Mouse (Mus musculus): ENCODE measurements around the gene Soga1. TPM values are rescaled to one million over a fixed set of nuclear protein-coding genes. Genes with fewer than 3 reads are reported as not detected.

The Soga1 gene
- polyA plus RNA-seq, 1 experiment, result 9.8 TPM

- no peaks in the 10 kb centered on the region for H3K27me3 ChIP-seq (ENCODE audit: control insufficient read depth, insufficient read depth, low read length, poor library complexity, severe bottlenecking)
- peak; percentile 51; the same call in 1 of the 2 replicates for TF ChIP-seq EP300 (IDR thresholded peaks at IDR 0.05; ENCODE audit: insufficient read depth, low read depth, low read length)
- TF ChIP-seq POLR2A (IDR thresholded peaks at IDR 0.05; ENCODE audit: insufficient read depth, low read length), result no peak
- H3K27ac ChIP-seq (ENCODE audit: insufficient read depth, low read length), result no peak overlapping the region
- H3K36me3 ChIP-seq (ENCODE audit: control insufficient read depth, insufficient read depth, low read length, poor library complexity, severe bottlenecking), result no peaks in the 10 kb centered on the region
- no peak overlapping the region for H3K4me3 ChIP-seq (ENCODE audit: low read depth, low read length)
- no peak overlapping the region for H3K9ac ChIP-seq (ENCODE audit: low read depth, poor library complexity, severe bottlenecking)
- no peaks in the 10 kb centered on the region for H3K9me3 ChIP-seq (replicated peaks; ENCODE audit: control insufficient read depth, insufficient read depth, low read length, poor library complexity, severe bottlenecking)
- no peaks in the 10 kb centered on the region for H3K4me1 ChIP-seq (ENCODE audit: control insufficient read depth, insufficient read depth, low read length)
Observed at GRCm38 (mm10) chr2:157100319-157100605, 21.2 kb upstream of the Soga1 start.

DNA sequence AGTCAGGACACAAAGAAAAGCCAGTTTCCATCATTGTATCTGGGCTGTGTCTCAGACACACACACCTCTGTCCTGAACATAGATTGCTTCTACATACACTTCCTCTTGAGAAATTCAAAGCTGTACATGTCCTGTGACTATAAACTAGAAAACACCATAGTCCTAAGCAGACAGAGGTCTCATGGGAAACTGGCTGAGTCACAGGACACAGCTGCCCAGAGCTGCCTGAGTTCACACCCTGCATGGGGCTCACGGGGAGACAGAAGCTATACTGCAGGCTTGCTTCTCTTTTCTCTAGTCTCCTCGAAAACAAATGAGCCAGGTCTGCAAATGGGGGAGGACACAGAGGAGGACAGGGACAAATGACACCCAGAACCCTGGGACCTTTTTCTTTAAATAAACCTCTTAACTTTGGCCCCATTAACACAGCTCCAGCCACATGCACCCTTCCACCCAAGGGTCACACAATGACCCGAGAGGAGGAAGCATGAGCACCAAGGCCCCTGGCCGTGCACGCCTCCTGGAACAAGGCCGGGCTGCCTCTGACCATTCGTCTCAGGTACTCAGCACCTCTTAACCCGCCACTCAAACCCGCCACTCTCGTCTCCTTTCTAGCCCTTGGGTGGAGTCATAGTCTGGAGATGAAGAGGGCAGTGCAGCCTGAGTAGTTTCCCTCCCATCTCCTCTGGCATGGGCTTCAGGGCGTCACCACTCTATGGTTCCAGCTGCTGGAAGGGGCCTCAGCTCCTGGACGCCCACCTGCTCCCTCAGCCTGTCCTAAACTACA lies 20.7 kb upstream of the Soga1 start:
- Histone ChIP-seq H3K36me3 (ENCODE audit: control insufficient read depth, insufficient read depth, low read length, poor library complexity, severe bottlenecking) (no peaks in the 10 kb centered on the region), H3K27me3 (ENCODE audit: control insufficient read depth, insufficient read depth, low read length, poor library complexity, severe bottlenecking) (no peaks in the 10 kb centered on the region), H3K4me1 (ENCODE audit: control insufficient read depth, insufficient read depth, low read length) (no peaks in the 10 kb centered on the region), H3K9me3 (replicated peaks; ENCODE audit: control insufficient read depth, insufficient read depth, low read length, poor library complexity, severe bottlenecking) (no peaks in the 10 kb centered on the region), H3K9ac (ENCODE audit: low read depth, poor library complexity, severe bottlenecking) (no peak overlapping the region), H3K27ac (ENCODE audit: insufficient read depth, low read length) (no peak overlapping the region), H3K4me3 (ENCODE audit: low read depth, low read length) (no peak overlapping the region)
- TF ChIP-seq EP300 (IDR thresholded peaks at IDR 0.05; ENCODE audit: insufficient read depth, low read depth, low read length), result no peak
- no peak for TF ChIP-seq POLR2A (IDR thresholded peaks at IDR 0.05; ENCODE audit: insufficient read depth, low read length)

DNA sequence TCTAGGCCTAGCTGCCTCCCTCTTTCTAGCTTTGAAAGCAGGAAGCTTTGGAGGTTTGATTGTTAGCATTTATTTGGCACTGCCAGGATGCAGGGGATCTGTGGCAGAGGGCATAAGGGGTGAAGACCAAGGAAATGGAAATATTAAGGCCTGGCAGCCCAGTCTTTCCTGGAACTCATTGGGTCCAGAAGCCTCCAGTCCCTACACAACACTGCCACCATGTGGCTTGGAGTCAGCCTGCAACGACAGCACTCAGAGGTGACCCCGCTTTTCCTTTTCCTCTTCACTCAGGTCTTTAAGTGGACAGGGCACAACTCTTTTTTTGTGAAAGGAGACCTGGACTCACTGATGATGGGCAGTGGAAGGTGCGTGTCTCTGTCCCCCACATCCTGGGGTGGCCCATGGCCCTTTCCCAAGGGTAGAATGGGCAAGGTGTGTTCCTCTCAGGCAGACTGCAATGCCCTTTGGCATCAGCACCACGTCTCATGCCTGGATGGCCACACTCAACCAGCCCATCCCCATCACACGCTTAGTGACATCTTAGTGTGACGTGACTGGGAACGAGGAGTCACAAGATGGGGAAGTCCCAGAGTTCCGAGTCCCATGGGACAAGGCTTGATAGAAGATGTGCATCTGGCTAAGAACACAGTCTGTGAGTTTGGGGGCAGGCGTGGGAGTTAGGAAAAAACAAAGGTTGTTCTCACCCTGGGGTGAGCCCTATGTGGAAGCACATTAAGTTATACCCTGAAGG lies 16.1 kb upstream of the Soga1 start:
- Histone ChIP-seq H3K27me3 (ENCODE audit: control insufficient read depth, insufficient read depth, low read length, poor library complexity, severe bottlenecking) (no peaks in the 10 kb centered on the region), H3K27ac (ENCODE audit: insufficient read depth, low read length) (no peak overlapping the region), H3K9me3 (replicated peaks; ENCODE audit: control insufficient read depth, insufficient read depth, low read length, poor library complexity, severe bottlenecking) (no peaks in the 10 kb centered on the region), H3K9ac (ENCODE audit: low read depth, poor library complexity, severe bottlenecking) (no peak overlapping the region), H3K36me3 (ENCODE audit: control insufficient read depth, insufficient read depth, low read length, poor library complexity, severe bottlenecking) (no peaks in the 10 kb centered on the region), H3K4me1 (ENCODE audit: control insufficient read depth, insufficient read depth, low read length) (no peaks in the 10 kb centered on the region), H3K4me3 (ENCODE audit: low read depth, low read length) (no peak overlapping the region)
- TF ChIP-seq CTCF (IDR thresholded peaks at IDR 0.05; ENCODE audit: low read depth, low read length) (peak; percentile 95), EP300 (IDR thresholded peaks at IDR 0.05; ENCODE audit: insufficient read depth, low read depth, low read length) (no peak)

GRCm38 (mm10) chr2:157092024-157092423 lies 13.0 kb upstream of the Soga1 start:
- Histone ChIP-seq H3K9me3 (replicated peaks; ENCODE audit: control insufficient read depth, insufficient read depth, low read length, poor library complexity, severe bottlenecking) (no peaks in the 10 kb centered on the region), H3K9ac (ENCODE audit: low read depth, poor library complexity, severe bottlenecking) (no peak overlapping the region), H3K27ac (ENCODE audit: insufficient read depth, low read length) (no peak overlapping the region), H3K4me3 (ENCODE audit: low read depth, low read length) (no peak overlapping the region), H3K36me3 (ENCODE audit: control insufficient read depth, insufficient read depth, low read length, poor library complexity, severe bottlenecking) (no peaks in the 10 kb centered on the region), H3K4me1 (ENCODE audit: control insufficient read depth, insufficient read depth, low read length) (no peaks in the 10 kb centered on the region), H3K27me3 (ENCODE audit: control insufficient read depth, insufficient read depth, low read length, poor library complexity, severe bottlenecking) (no peaks in the 10 kb centered on the region)
- TF ChIP-seq EP300 (IDR thresholded peaks at IDR 0.05; ENCODE audit: insufficient read depth, low read depth, low read length), result no peak
- TF ChIP-seq CTCF (IDR thresholded peaks at IDR 0.05; ENCODE audit: low read depth, low read length), result no peak

- H3K27ac ChIP-seq (ENCODE audit: insufficient read depth, low read length), result no peak overlapping the region
Observed at GRCm38 (mm10) chr2:157087536-157088317, 8.7 kb upstream of the Soga1 start.

GRCm38 (mm10) chr2:157086796-157087195 lies 7.7 kb upstream of the Soga1 start, which contains the start of gene Tldc2:
Gene Tldc2 (plus strand): TSS chr2:157087055.
- H3K9ac ChIP-seq (ENCODE audit: low read depth, poor library complexity, severe bottlenecking), result no peak within 1 kb of the TSS
- H3K27me3 ChIP-seq (ENCODE audit: control insufficient read depth, insufficient read depth, low read length, poor library complexity, severe bottlenecking), result no peaks in the 10 kb centered on the region; the same call in 1 of the 2 replicates
- no peaks in the 10 kb centered on the region for H3K9me3 ChIP-seq (replicated peaks; ENCODE audit: control insufficient read depth, insufficient read depth, low read length, poor library complexity, severe bottlenecking)
- no peaks in the 10 kb centered on the region for H3K4me1 ChIP-seq (ENCODE audit: control insufficient read depth, insufficient read depth, low read length)
- no peak within 1 kb of the TSS for H3K4me3 ChIP-seq (ENCODE audit: low read depth, low read length)
- H3K36me3 ChIP-seq (ENCODE audit: control insufficient read depth, insufficient read depth, low read length, poor library complexity, severe bottlenecking), result no peaks in the 10 kb centered on the region
- TF ChIP-seq POLR2A (IDR thresholded peaks at IDR 0.05; ENCODE audit: insufficient read depth, low read length) (no peak), CTCF (IDR thresholded peaks at IDR 0.05; ENCODE audit: low read depth, low read length) (no peak), EP300 (IDR thresholded peaks at IDR 0.05; ENCODE audit: insufficient read depth, low read depth, low read length) (no peak)
- H3K27ac ChIP-seq (ENCODE audit: insufficient read depth, low read length), result no peak within 1 kb of the TSS

More at GRCm38 (mm10) chr2:157087536-157088317, 8.7 kb upstream of the Soga1 start:
- Histone ChIP-seq H3K9me3 (replicated peaks; ENCODE audit: control insufficient read depth, insufficient read depth, low read length, poor library complexity, severe bottlenecking) (no peaks in the 10 kb centered on the region), H3K4me3 (ENCODE audit: low read depth, low read length) (no peak overlapping the region), H3K4me1 (ENCODE audit: control insufficient read depth, insufficient read depth, low read length) (no peaks in the 10 kb centered on the region), H3K36me3 (ENCODE audit: control insufficient read depth, insufficient read depth, low read length, poor library complexity, severe bottlenecking) (no peaks in the 10 kb centered on the region), H3K27me3 (ENCODE audit: control insufficient read depth, insufficient read depth, low read length, poor library complexity, severe bottlenecking) (no peaks in the 10 kb centered on the region), H3K9ac (ENCODE audit: low read depth, poor library complexity, severe bottlenecking) (no peak overlapping the region)
- no peak for TF ChIP-seq POLR2A (IDR thresholded peaks at IDR 0.05; ENCODE audit: insufficient read depth, low read length)
- TF ChIP-seq CTCF (IDR thresholded peaks at IDR 0.05; ENCODE audit: low read depth, low read length), result no peak
- no peak for TF ChIP-seq EP300 (IDR thresholded peaks at IDR 0.05; ENCODE audit: insufficient read depth, low read depth, low read length)
